Mouse (Mus musculus) bone marrow macrophage, adult 2 months (primary cell): ENCODE results near the gene Zp1. TPM values are rescaled to one million over a fixed set of nuclear protein-coding genes. Genes with fewer than 3 reads are reported as not detected.
A peak's percentile ranks its signal among the peaks of the same experiment; 100 is the strongest.

Experiments
- H3K27ac ChIP-seq: 2 replicates; pipeline ENCODE4 v1.5.1; 2012; ENCODE audit warnings: low read depth, low read length; ENCODE audit not compliant: insufficient read depth
- H3K4me1 ChIP-seq: 2 replicates; pipeline ENCODE4 v1.6.1; 2012; ENCODE audit warnings: low read length; ENCODE audit not compliant: control insufficient read depth, insufficient read depth
- H3K4me3 ChIP-seq: 2 replicates; pipeline ENCODE4 v1.5.1; 2012; ENCODE audit warnings: mild to moderate bottlenecking, low read length, moderate library complexity; ENCODE audit not compliant: insufficient read depth
- CTCF ChIP-seq: IDR thresholded peaks from 2 replicates; pipeline ENCODE4 v1.5.1; 2012; ENCODE audit warnings: low read depth, mild to moderate bottlenecking, low read length, moderate library complexity
- POLR2A ChIP-seq: IDR thresholded peaks from 2 replicates; pipeline ENCODE4 v1.6.1; 2012; ENCODE audit warnings: mild to moderate bottlenecking, low read depth, low read length, borderline replicate concordance
- polyA plus RNA-seq: library from polyadenylated mRNA; stranded (reverse); fragments of >200 nt; gene quantifications from 2 replicates; pipeline ENCODE4 v1.2.4, GENCODE M21; 2012; ENCODE audit not compliant: missing spikeins, insufficient read depth, insufficient read length

Zp1 gene
- polyA plus RNA-seq, 1 experiment: not detected

DNA sequence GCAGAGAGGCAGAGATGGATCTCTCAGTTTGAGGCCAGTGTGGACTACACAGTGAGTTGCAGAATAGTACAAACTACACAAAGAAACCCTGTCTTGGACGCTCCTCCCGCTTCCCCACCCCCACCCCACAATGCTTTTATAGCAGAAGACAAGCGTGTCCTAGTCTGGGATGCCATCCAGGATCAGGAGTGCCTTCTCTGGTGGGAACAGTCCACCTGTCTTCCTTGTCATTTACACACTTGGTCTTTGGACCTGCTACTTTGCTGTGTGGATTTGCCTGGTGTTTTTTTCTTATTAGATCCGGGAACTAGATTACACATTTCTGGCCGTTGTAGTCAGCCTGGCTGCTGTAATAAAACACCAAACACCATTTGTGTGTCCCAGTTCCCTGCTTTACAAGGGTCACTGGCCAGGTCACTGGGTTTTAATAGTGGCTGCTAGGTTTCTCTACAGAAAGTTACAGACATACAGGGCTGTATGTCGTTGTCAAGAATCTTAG lies 5.7 kb upstream of the Zp1 start:
- no peak overlapping the region for H3K4me3 ChIP-seq

DNA sequence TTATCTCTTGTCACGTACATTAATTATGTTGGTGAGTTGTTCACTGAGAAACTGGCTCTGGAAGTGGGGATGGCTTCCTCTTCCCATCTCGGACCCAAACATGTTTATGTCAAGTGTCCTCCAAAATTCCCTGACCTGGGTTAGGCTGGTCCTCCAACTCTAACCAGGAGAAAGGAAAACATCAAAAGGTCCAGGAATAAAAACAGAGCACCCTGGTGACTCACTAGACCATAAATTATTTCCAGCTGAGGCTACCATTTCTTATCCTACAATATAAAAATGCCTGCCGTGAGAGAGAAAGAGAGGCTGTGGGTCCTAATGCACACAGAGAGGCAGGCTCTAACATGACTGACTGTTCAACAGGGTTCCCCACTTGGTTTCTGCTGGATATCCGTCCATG lies 3.8 kb upstream of the Zp1 start:
- peaks cover 7% of the 10 kb centered on the region for H3K4me1 ChIP-seq
- TF ChIP-seq POLR2A (no peak), CTCF (no peak)
- H3K4me3 ChIP-seq: no peak overlapping the region
- no peak overlapping the region for H3K27ac ChIP-seq

More for the DNA sequence above, 5.7 kb upstream of the Zp1 start:
- Histone ChIP-seq H3K27ac (no peak overlapping the region), H3K4me1 (peaks cover 8% of the 10 kb centered on the region)
- TF ChIP-seq CTCF (no peak), POLR2A (no peak)

DNA sequence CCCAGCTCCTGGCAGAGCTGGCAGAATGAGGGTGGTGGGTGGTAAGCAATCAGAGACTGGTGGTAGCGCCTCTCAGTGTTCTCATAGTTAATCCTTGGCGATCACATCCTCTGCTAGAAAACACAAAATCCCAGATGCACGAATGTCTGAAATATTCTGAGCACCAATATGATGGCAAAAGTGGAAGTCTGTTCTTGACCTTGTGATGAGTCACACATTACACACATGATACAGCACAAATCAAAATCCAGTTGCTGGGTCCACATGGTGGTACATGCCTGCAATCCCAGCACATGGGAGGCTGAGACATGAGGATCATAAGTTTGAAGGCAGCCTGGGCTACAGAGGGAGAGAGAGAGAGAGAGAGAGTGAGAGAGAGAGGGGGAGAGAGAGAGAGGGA lies 626 bp upstream of the Zp1 start:
- Histone ChIP-seq H3K4me1 (peaks cover 7% of the 10 kb centered on the region), H3K27ac (no peak overlapping the region), H3K4me3 (no peak overlapping the region)
- TF ChIP-seq POLR2A (no peak), CTCF (no peak)

- H3K27ac ChIP-seq: no peak overlapping the region
- peaks cover 19% of the 10 kb centered on the region for H3K4me1 ChIP-seq
- TF ChIP-seq POLR2A (no peak), CTCF (no peak)
- H3K4me3 ChIP-seq: no peak overlapping the region
Observed at GRCm38 (mm10) chr19:10918321-10918991, 2.0 kb downstream of the Zp1 start.

DNA sequence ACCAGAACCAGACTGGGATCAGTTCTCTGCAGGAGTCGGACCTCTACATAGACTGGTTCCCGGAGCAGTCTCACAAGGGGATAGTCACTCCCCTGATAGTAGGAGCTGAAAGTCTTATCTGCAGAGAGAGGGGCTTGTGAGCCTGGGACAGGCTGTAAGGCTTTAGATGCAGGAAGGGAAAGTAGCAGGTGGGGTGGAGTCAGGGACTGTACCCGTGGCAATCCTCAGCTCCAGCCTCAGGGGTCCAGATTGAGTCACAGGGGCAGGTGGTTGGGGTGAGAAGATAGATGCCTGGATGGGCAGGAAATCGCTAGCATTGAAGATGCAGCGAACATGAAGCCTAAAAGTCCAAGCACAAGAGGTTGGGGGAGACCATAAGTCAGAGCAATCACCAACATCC lies 3.9 kb downstream of the Zp1 start:
- peaks cover 19% of the 10 kb centered on the region for H3K4me1 ChIP-seq
- no peak overlapping the region for H3K4me3 ChIP-seq
- TF ChIP-seq POLR2A: no peak
- H3K27ac ChIP-seq: no peak overlapping the region

GRCm38 (mm10) chr19:10914870-10915269 lies 5.6 kb downstream of the Zp1 start:
- no peak for TF ChIP-seq POLR2A
- Histone ChIP-seq H3K27ac (no peak overlapping the region), H3K4me3 (no peak overlapping the region), H3K4me1 (peaks cover 13% of the 10 kb centered on the region)

- TF ChIP-seq CTCF (no peak), POLR2A (no peak)
- peak overlapping the region; percentile 7; the same call in 1 of the 2 replicates for H3K4me3 ChIP-seq
- H3K27ac ChIP-seq: no peak overlapping the region
- peaks cover 13% of the 10 kb centered on the region for H3K4me1 ChIP-seq
Observed at GRCm38 (mm10) chr19:10914291-10914690, 6.1 kb downstream of the Zp1 start.

GRCm38 (mm10) chr19:10909087-10909721 lies 11.2 kb downstream of the Zp1 start:
- Histone ChIP-seq H3K4me1 (peaks cover 11% of the 10 kb centered on the region), H3K4me3 (no peak overlapping the region), H3K27ac (no peak overlapping the region)
- TF ChIP-seq CTCF: no peak
- no peak for TF ChIP-seq POLR2A

- Histone ChIP-seq H3K4me1 (peaks cover 4% of the 10 kb centered on the region), H3K27ac (no peak overlapping the region), H3K4me3 (no peak overlapping the region)
- TF ChIP-seq CTCF (peak; percentile 35; the same call in 1 of the 2 replicates), POLR2A (no peak)
Observed at GRCm38 (mm10) chr19:10907891-10908290, 12.5 kb downstream of the Zp1 start.

DNA sequence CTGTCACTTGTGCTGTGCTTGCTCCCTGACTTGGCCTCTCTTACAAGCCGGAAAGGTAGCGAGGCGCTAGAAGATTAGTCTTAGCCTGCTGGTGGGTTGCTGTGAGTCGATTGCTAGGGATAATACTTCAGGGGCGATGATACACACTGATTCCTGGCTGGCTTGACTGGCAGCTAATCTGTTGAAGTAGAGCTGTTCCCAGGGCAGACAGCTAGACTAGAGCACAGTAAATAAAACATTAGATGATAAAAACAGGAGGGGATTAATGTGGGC lies 14.8 kb downstream of the Zp1 start:
- TF ChIP-seq POLR2A: no peak
- TF ChIP-seq CTCF: no peak
- H3K4me3 ChIP-seq: no peak overlapping the region
- H3K27ac ChIP-seq: no peak overlapping the region
- peaks cover 4% of the 10 kb centered on the region for H3K4me1 ChIP-seq
